Mouse (Mus musculus): ENCODE data around the gene Ttc38.
"Not testable (repeated sequence)": the region's sequence is repeated elsewhere in the genome, so short reads cannot be mapped to it uniquely, and the experiment has no call there.

The Ttc38 gene

GRCm38 (mm10) chr15:85826676-85827075 lies 5.4 kb upstream of the Ttc38 start:
- DNase-seq = no peak

- no peak for DNase-seq
These were observed 4.0 kb upstream of the Ttc38 start for GRCm38 (mm10) chr15:85828071-85828470.

GRCm38 (mm10) chr15:85829470-85829869 lies 2.6 kb upstream of the Ttc38 start:
- DNase-seq = no peak

- no peak for DNase-seq
These were observed 493 bp downstream of the Ttc38 start for GRCm38 (mm10) chr15:85832599-85832998.

GRCm38 (mm10) chr15:85835335-85835734 lies 3.2 kb downstream of the Ttc38 start:
- peak; percentile 22 to 29 for DNase-seq

- no peak for DNase-seq
These were observed 4.8 kb downstream of the Ttc38 start for GRCm38 (mm10) chr15:85836887-85837286.

- peak; percentile 46 to 53 for DNase-seq
These were observed 8.9 kb downstream of the Ttc38 start for GRCm38 (mm10) chr15:85840983-85841382.

GRCm38 (mm10) chr15:85841796-85842360 lies 9.8 kb downstream of the Ttc38 start:
- DNase-seq = no peak

- no peak for DNase-seq
These were observed 13.0 kb downstream of the Ttc38 start for GRCm38 (mm10) chr15:85845071-85845470.

GRCm38 (mm10) chr15:85851656-85852392 lies 19.7 kb downstream of the Ttc38 start:
- no peak for DNase-seq

GRCm38 (mm10) chr15:85858980-85859489 lies 26.9 kb downstream of the Ttc38 start:
- DNase-seq = no peak

- peak; percentile 88 to 90 for DNase-seq
These were observed 27.5 kb downstream of the Ttc38 start, which contains the start of gene Gtse1 for GRCm38 (mm10) chr15:85859490-85860031. TSS of gene Gtse1 (plus strand) at chr15:85859745.

- DNase-seq = not testable (repeated sequence)
These were observed 33.8 kb downstream of the Ttc38 start for GRCm38 (mm10) chr15:85865913-85866312.

GRCm38 (mm10) chr15:85867696-85868095 lies 35.6 kb downstream of the Ttc38 start:
- peak; percentile 81 to 83 for DNase-seq

- DNase-seq = no peak
These were observed 45.2 kb downstream of the Ttc38 start for GRCm38 (mm10) chr15:85877336-85877735.

GRCm38 (mm10) chr15:85878848-85879497 lies 46.9 kb downstream of the Ttc38 start, which contains the start of gene Trmu:
TSS of gene Trmu (plus strand) at chr15:85879312.
- DNase-seq = peak; percentile 86 to 87

- DNase-seq = no peak
These were observed 47.4 kb downstream of the Ttc38 start for GRCm38 (mm10) chr15:85879498-85879895.

GRCm38 (mm10) chr15:85885606-85886005 lies 53.5 kb downstream of the Ttc38 start:
- DNase-seq = no peak

- no peak for DNase-seq
These were observed 57.1 kb downstream of the Ttc38 start for GRCm38 (mm10) chr15:85889235-85889634.

GRCm38 (mm10) chr15:85891971-85892370 lies 59.9 kb downstream of the Ttc38 start:
- DNase-seq = no peak

- no peak for DNase-seq
These were observed 60.5 kb downstream of the Ttc38 start for GRCm38 (mm10) chr15:85892498-85893118.

- DNase-seq = no peak
These were observed 61.8 kb downstream of the Ttc38 start for GRCm38 (mm10) chr15:85893871-85894270.

GRCm38 (mm10) chr15:85896284-85896683 lies 64.2 kb downstream of the Ttc38 start:
- DNase-seq = peak; percentile 86 to 88

All from B cell, adult 2 months (primary cell).